Mouse (Mus musculus): ENCODE data around the gene Ift27.

- TF ChIP-seq CTCF (IDR thresholded peaks at IDR 0.05; ENCODE audit: control insufficient read depth, insufficient read depth, insufficient replicate concordance, low read depth, low read length) = no peak
- TF ChIP-seq POLR2A (IDR thresholded peaks at IDR 0.05; ENCODE audit: control insufficient read depth, low read depth, low read length) = no peak
Observed at GRCm38 (mm10) chr15:78134606-78135005, 39.3 kb downstream of the Ift27 start.

Data from testis, adult 2 months (tissue).